ENCODE assay signal across 9 mouse cellular contexts in the genomic region with DNA sequence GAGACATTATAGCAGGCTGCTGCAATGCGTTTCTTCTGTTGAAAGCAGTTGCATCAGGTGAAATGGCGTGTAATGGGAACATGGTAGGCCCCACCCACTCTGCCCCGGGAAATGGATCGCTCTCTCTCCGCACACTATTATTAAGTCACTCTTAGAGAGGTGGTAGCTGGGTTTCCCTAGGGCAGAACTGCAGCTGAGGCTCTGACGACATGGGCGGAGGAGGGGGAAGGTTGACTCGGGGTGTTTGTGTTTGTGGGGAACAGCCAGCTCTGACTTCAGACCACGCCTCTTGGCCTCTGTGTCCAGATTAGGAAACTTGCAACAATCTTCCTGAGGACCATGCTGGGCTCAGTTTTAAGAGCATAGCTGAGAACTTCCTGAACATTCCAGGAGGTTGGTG. TPM values are rescaled to one million over a fixed set of nuclear protein-coding genes. Genes with fewer than 3 reads are reported as not detected.
A peak's percentile ranks its signal among the peaks of the same experiment; 100 is the strongest.
DNase-seq lines count a peak whose midpoint lies in the region; ATAC-seq and TF ChIP-seq lines count a peak whose summit lies in the region.
"Had no signal": no experiment of that assay in that cellular context is flagged by ENCODE, and none has a peak within 500 bp of the region (broad histone marks: within the 10 kb centered on the region; RNA-seq: fewer than 3 reads in every experiment).

No protein-coding gene starts in this region.

- H3K9me3 ChIP-seq in lung, postnatal 0 days (ENCODE audit: low read length): no peaks in the 10 kb centered on the region

- H3K27me3 ChIP-seq in lung, postnatal 0 days (replicated peaks; ENCODE audit: insufficient read depth, low read length): no peaks in the 10 kb centered on the region

- no peaks in the 10 kb centered on the region for H3K36me3 ChIP-seq in lung, postnatal 0 days (ENCODE audit: insufficient read depth, low read length)

- peak; percentile 76 for DNase-seq in adrenal gland, adult 2 months
- no peak for DNase-seq in adrenal gland, postnatal 4 days (ENCODE audit: low spot score in 2 of 2)
- peak; percentile 36 for DNase-seq in urinary bladder, postnatal 25 days (ENCODE audit: low spot score)
- no peak for DNase-seq in urinary bladder, adult 2 months (ENCODE audit: low spot score)
- peak; percentile 84 for DNase-seq in lung, postnatal 0 days (ENCODE audit: low spot score)
- DNase-seq in left cerebral cortex, postnatal 14 days (ENCODE audit: low spot score in 2 of 2): no peak
- DNase-seq in T-cell, adult 2 months (ENCODE audit: low spot score): no peak
- DNase-seq in MN1 (ENCODE audit: low spot score): no peak

- peaks cover 12% of the 10 kb centered on the region; the same call in 1 of the 2 replicates for H3K4me1 ChIP-seq in lung, postnatal 0 days (ENCODE audit: insufficient read depth, low read depth, low read length)

- intact Hi-C loops in left cerebral cortex, postnatal 14 days (cut with DNase I): no loop called here

- no peak overlapping the region for H3K4me2 ChIP-seq in lung, postnatal 0 days (replicated peaks; ENCODE audit: low read depth, low read length)

- H3K27ac ChIP-seq in lung, postnatal 0 days (ENCODE audit: low read length): peak overlapping the region; percentile 45; the same call in 1 of the 2 replicates

- WGBS in lung, postnatal 0 days: 45% methylated on average over 9 of the region's 9 CpGs

- no peak overlapping the region for H3K4me3 ChIP-seq in lung, postnatal 0 days (ENCODE audit: low read depth, low read length)

- peak; percentile 34; the same call in 1 of the 2 replicates for TF ChIP-seq EP300 in lung, postnatal 0 days (IDR thresholded peaks at IDR 0.05)

- peak; percentile 78 for ATAC-seq in lung, postnatal 0 days

- no peak overlapping the region for H3K9ac ChIP-seq in lung, postnatal 0 days (replicated peaks; ENCODE audit: low read depth)

- TF ChIP-seq CTCF in lung, postnatal 0 days (IDR thresholded peaks at IDR 0.05): no peak

RNA-seq across cellular contexts. Expression of gene Gm17334, which starts 32.8 kb away (rescaled TPM):
- total RNA-seq in adrenal gland, adult 2 months (2021): under 1 TPM; 0.43 to 0.45 TPM
- 1.4 and 1.5 TPM in 2 replicates for polyA plus RNA-seq in adrenal gland, adult 2 months (2012; rRNA removed)
- total RNA-seq in adrenal gland, postnatal 4 days (2021): 1 to 10 TPM in 1 of 2 experiments, under 1 TPM in 1; 0.82 to 1.1 TPM
- polyA plus RNA-seq in urinary bladder, adult 2 months (2012; rRNA removed): 1.8 and 2.3 TPM in 2 replicates
- polyA plus RNA-seq in lung, postnatal 0 days (2015; fragmentation: Nextera tagmentation; extraction: Ambion mirVana): 0.46 and 0.61 TPM in 2 replicates
- under 1 TPM in 1 of 2 experiments, not detected in 1; 0.51 TPM for total RNA-seq in left cerebral cortex, postnatal 14 days (2021)
- polyA plus RNA-seq: heart, postnatal 0 days had no signal

RNA-seq across cellular contexts. Expression of gene Irf1, which starts 36.0 kb away (rescaled TPM):
- 10 to 100 TPM; 22.7 to 35.5 TPM for total RNA-seq in adrenal gland, adult 2 months (2021)
- 43.7 and 59.0 TPM in 2 replicates for polyA plus RNA-seq in adrenal gland, adult 2 months (2012; rRNA removed)
- 10 to 100 TPM; 33.6 to 40.2 TPM for total RNA-seq in adrenal gland, postnatal 4 days (2021)
- polyA plus RNA-seq in urinary bladder, adult 2 months (2012; rRNA removed): 71.6 and 89.5 TPM in 2 replicates
- 52.5 and 64.9 TPM in 2 replicates for polyA plus RNA-seq in lung, postnatal 0 days (2015; fragmentation: Nextera tagmentation; extraction: Ambion mirVana)
- 1 to 10 TPM; 4.5 to 5.5 TPM for total RNA-seq in left cerebral cortex, postnatal 14 days (2021)

RNA-seq across cellular contexts. Expression of gene Gm12216, which starts 53.3 kb away (rescaled TPM):
- 10 to 100 TPM in 1 of 2 experiments, 1 to 10 TPM in 1; 8.4 to 10.8 TPM for total RNA-seq in adrenal gland, adult 2 months (2021)
- polyA plus RNA-seq in adrenal gland, adult 2 months (2012; rRNA removed): 8.4 and 9.6 TPM in 2 replicates
- 10 to 100 TPM in 1 of 2 experiments, 1 to 10 TPM in 1; 7.9 to 10.6 TPM for total RNA-seq in adrenal gland, postnatal 4 days (2021)
- 16.5 and 17.0 TPM in 2 replicates for polyA plus RNA-seq in urinary bladder, adult 2 months (2012; rRNA removed)
- 3.4 and 5.4 TPM in 2 replicates for polyA plus RNA-seq in lung, postnatal 0 days (2015; fragmentation: Nextera tagmentation; extraction: Ambion mirVana)
- total RNA-seq in left cerebral cortex, postnatal 14 days (2021): 1 to 10 TPM; 2.0 to 3.1 TPM

Comparison
In these comparisons a context has a peak if more than half of its experiments do, and no peak if none do; other contexts are left out.
1. DNase-seq: peak in adrenal gland, adult 2 months (single experiment), urinary bladder, postnatal 25 days (single experiment) and lung, postnatal 0 days (single experiment); none in adrenal gland, postnatal 4 days (0 of 2), urinary bladder, adult 2 months (single experiment), left cerebral cortex, postnatal 14 days (0 of 2), T-cell, adult 2 months (single experiment) and MN1 (single experiment).